Mouse (Mus musculus): ENCODE results near the gene Fibp. TPM values are rescaled to one million over a fixed set of nuclear protein-coding genes. Genes with fewer than 3 reads are reported as not detected.

The Fibp gene
- 101 and 120 TPM in 2 replicates for polyA plus RNA-seq (2014; fragmentation: Nextera tagmentation; extraction: Ambion mirVana)

DNA sequence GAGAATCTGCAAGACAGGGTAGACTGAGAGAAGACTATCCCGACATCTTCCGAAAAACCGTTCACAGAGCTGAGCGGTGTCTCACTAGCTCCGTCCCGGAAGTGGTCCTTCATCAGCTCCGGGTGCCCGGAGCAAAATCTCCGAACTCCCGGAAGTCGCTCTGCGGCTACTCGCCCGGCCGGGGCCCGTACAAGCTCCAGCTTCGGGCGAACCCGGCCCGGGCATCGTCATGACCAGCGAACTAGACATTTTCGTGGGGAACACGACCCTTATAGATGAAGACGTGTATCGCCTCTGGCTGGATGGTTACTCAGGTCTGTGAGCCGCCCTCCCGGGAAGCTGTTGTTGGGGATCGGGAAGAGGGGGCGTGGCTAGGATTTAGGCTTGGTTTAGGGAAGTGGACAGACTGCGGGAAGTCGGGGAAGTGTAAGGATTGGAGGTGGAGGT is at the start of gene Fibp:
TSS of gene Fibp (plus strand) at position 151 of the 447 bp plus-strand sequence.
- Histone ChIP-seq H3K9me3 (ENCODE audit: control insufficient read depth, low read length) (no peaks in the 10 kb centered on the region), H3K27me3 (ENCODE audit: control insufficient read depth, insufficient read depth, low read length) (no peaks in the 10 kb centered on the region), H3K4me1 (ENCODE audit: control insufficient read depth in 2 of 2, insufficient read depth in 2 of 2, low read length in 2 of 2) (peaks cover 11 to 30% of the 10 kb centered on the region in 2 experiments), H3K4me2 (ENCODE audit: low read length) (peak within 1 kb of the TSS; percentile 80), H3K36me3 (ENCODE audit: control insufficient read depth, insufficient read depth, low read length) (peaks cover 36% of the 10 kb centered on the region), H3K27ac (replicated peaks in 1 of 2; ENCODE audit: control insufficient read depth in 1 of 2, insufficient read depth in 1 of 2, low read depth in 2 of 2, low read length in 2 of 2) (peak within 1 kb of the TSS; percentile 64 to 70; a peak in 2 of 4 replicates), H3K9ac (ENCODE audit: low read length) (peak within 1 kb of the TSS; percentile 80), H3K4me3 (ENCODE audit: control insufficient read depth in 1 of 2, insufficient read depth in 1 of 2, low read depth in 1 of 2, low read length in 2 of 2) (peak within 1 kb of the TSS; percentile 75 to 85)
- ATAC-seq (ENCODE audit: insufficient number of reproducible peaks, insufficient read depth, low FRiP score, low read depth) = 0 out of 2 replicates have a peak, but pooled peaks have one; percentile 14
- WGBS = under 1% methylated on average over 32 of the region's 32 CpGs

GRCm38 (mm10) chr19:5410641-5411040 is 49.8 kb upstream of the Fibp start:
- H3K27ac ChIP-seq (replicated peaks in 1 of 2; ENCODE audit: control insufficient read depth in 1 of 2, insufficient read depth in 1 of 2, low read depth in 2 of 2, low read length in 2 of 2) = no peak overlapping the region
- H3K4me1 ChIP-seq (ENCODE audit: control insufficient read depth in 2 of 2, insufficient read depth in 2 of 2, low read length in 2 of 2) = peaks cover 15 to 23% of the 10 kb centered on the region in 2 experiments
- no peak for ATAC-seq (ENCODE audit: insufficient number of reproducible peaks, insufficient read depth, low FRiP score, low read depth)
- H3K36me3 ChIP-seq (ENCODE audit: control insufficient read depth, insufficient read depth, low read length) = no peaks in the 10 kb centered on the region
- 72% methylated on average over 5 of the region's 5 CpGs for WGBS
- no peak overlapping the region for H3K9ac ChIP-seq (ENCODE audit: low read length)
- H3K27me3 ChIP-seq (ENCODE audit: control insufficient read depth, insufficient read depth, low read length) = no peaks in the 10 kb centered on the region
- H3K4me2 ChIP-seq (ENCODE audit: low read length) = no peak overlapping the region
- H3K9me3 ChIP-seq (ENCODE audit: control insufficient read depth, low read length) = no peaks in the 10 kb centered on the region
- H3K4me3 ChIP-seq (ENCODE audit: control insufficient read depth in 1 of 2, insufficient read depth in 1 of 2, low read depth in 1 of 2, low read length in 2 of 2) = no peak overlapping the region

DNA sequence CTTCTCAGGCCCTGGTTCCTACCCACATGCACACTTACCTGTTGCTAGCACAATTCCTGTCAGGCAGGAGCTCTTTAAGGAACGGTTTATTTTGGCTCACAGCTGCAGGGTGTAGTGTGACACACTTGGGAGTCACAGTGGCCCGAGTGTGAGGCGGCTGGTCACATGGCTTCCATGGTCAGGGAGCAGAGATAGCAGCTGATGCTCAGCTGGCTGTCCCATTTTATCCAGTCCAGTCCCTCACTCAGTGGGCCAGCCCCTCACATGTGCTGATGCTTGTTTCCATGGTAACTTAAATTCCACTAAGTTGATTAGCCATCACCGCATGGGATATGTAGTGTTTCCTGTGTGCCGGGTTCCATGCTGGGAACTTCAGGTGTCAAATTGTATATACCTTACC is 48.5 kb upstream of the Fibp start:
- Histone ChIP-seq H3K4me2 (ENCODE audit: low read length) (no peak overlapping the region), H3K27ac (replicated peaks in 1 of 2; ENCODE audit: control insufficient read depth in 1 of 2, insufficient read depth in 1 of 2, low read depth in 2 of 2, low read length in 2 of 2) (no peak overlapping the region), H3K27me3 (ENCODE audit: control insufficient read depth, insufficient read depth, low read length) (no peaks in the 10 kb centered on the region), H3K4me1 (ENCODE audit: control insufficient read depth in 2 of 2, insufficient read depth in 2 of 2, low read length in 2 of 2) (peaks cover 12 to 19% of the 10 kb centered on the region in 2 experiments), H3K4me3 (ENCODE audit: control insufficient read depth in 1 of 2, insufficient read depth in 1 of 2, low read depth in 1 of 2, low read length in 2 of 2) (no peak overlapping the region), H3K9me3 (ENCODE audit: control insufficient read depth, low read length) (no peaks in the 10 kb centered on the region), H3K9ac (ENCODE audit: low read length) (no peak overlapping the region), H3K36me3 (ENCODE audit: control insufficient read depth, insufficient read depth, low read length) (no peaks in the 10 kb centered on the region)
- no peak for ATAC-seq (ENCODE audit: insufficient number of reproducible peaks, insufficient read depth, low FRiP score, low read depth)
- 48% methylated on average over 5 of the region's 5 CpGs for WGBS

GRCm38 (mm10) chr19:5413840-5414239 is 46.6 kb upstream of the Fibp start:
- Histone ChIP-seq H3K36me3 (ENCODE audit: control insufficient read depth, insufficient read depth, low read length) (peaks cover 16% of the 10 kb centered on the region; the same call in 1 of the 2 replicates), H3K4me1 (ENCODE audit: control insufficient read depth in 2 of 2, insufficient read depth in 2 of 2, low read length in 2 of 2) (peaks cover 4% of the 10 kb centered on the region in 2 experiments; a peak in 2 of 4 replicates), H3K9me3 (ENCODE audit: control insufficient read depth, low read length) (no peaks in the 10 kb centered on the region), H3K27me3 (ENCODE audit: control insufficient read depth, insufficient read depth, low read length) (no peaks in the 10 kb centered on the region), H3K4me2 (ENCODE audit: low read length) (no peak overlapping the region), H3K9ac (ENCODE audit: low read length) (no peak overlapping the region), H3K27ac (replicated peaks in 1 of 2; ENCODE audit: control insufficient read depth in 1 of 2, insufficient read depth in 1 of 2, low read depth in 2 of 2, low read length in 2 of 2) (no peak overlapping the region), H3K4me3 (ENCODE audit: control insufficient read depth in 1 of 2, insufficient read depth in 1 of 2, low read depth in 1 of 2, low read length in 2 of 2) (no peak overlapping the region)
- no peak for ATAC-seq (ENCODE audit: insufficient number of reproducible peaks, insufficient read depth, low FRiP score, low read depth)
- WGBS = 73% methylated on average over 4 of the region's 4 CpGs

DNA sequence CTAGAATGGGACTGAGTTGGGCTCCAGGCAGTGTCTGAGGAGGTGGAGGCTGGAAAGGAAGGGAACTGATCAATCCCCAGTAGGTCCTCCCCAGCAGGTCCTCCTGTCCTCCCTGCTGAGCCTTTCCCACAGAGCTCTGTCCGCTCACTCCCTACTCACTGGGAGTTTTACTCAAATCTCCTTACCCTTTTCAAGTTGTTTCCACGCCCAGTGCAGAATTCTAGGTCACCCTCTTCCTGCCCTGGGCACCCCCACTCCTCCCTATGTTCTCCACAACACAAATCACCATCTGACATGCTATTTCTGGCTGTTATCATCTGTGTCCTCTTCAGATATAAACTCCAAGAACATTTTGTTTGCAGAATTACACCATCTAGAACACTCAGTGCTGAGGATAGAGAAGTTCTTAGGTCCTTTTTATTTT is 45.9 kb upstream of the Fibp start:
- Histone ChIP-seq H3K4me2 (ENCODE audit: low read length) (no peak overlapping the region), H3K4me1 (ENCODE audit: control insufficient read depth in 2 of 2, insufficient read depth in 2 of 2, low read length in 2 of 2) (peaks cover 0 to 2% of the 10 kb centered on the region in 2 experiments; a peak in 1 of 4 replicates), H3K27me3 (ENCODE audit: control insufficient read depth, insufficient read depth, low read length) (no peaks in the 10 kb centered on the region), H3K9ac (ENCODE audit: low read length) (0 out of 2 replicates have a peak overlapping the region, but pooled peaks have one; percentile 19), H3K9me3 (ENCODE audit: control insufficient read depth, low read length) (no peaks in the 10 kb centered on the region), H3K36me3 (ENCODE audit: control insufficient read depth, insufficient read depth, low read length) (peaks cover 22% of the 10 kb centered on the region), H3K4me3 (ENCODE audit: control insufficient read depth in 1 of 2, insufficient read depth in 1 of 2, low read depth in 1 of 2, low read length in 2 of 2) (no peak overlapping the region), H3K27ac (replicated peaks in 1 of 2; ENCODE audit: control insufficient read depth in 1 of 2, insufficient read depth in 1 of 2, low read depth in 2 of 2, low read length in 2 of 2) (no peak overlapping the region)
- no peak for ATAC-seq (ENCODE audit: insufficient number of reproducible peaks, insufficient read depth, low FRiP score, low read depth)
- WGBS = 46% methylated on average over 2 of the region's 2 CpGs

GRCm38 (mm10) chr19:5418750-5419466 is 41.5 kb upstream of the Fibp start:
- H3K27me3 ChIP-seq (ENCODE audit: control insufficient read depth, insufficient read depth, low read length) = no peaks in the 10 kb centered on the region
- no peak overlapping the region for H3K9ac ChIP-seq (ENCODE audit: low read length)
- no peaks in the 10 kb centered on the region for H3K9me3 ChIP-seq (ENCODE audit: control insufficient read depth, low read length)
- H3K4me3 ChIP-seq (ENCODE audit: control insufficient read depth in 1 of 2, insufficient read depth in 1 of 2, low read depth in 1 of 2, low read length in 2 of 2) = no peak overlapping the region
- H3K4me1 ChIP-seq (ENCODE audit: control insufficient read depth in 2 of 2, insufficient read depth in 2 of 2, low read length in 2 of 2) = peaks cover 11 to 12% of the 10 kb centered on the region in 2 experiments
- H3K27ac ChIP-seq (replicated peaks in 1 of 2; ENCODE audit: control insufficient read depth in 1 of 2, insufficient read depth in 1 of 2, low read depth in 2 of 2, low read length in 2 of 2) = no peak overlapping the region
- H3K4me2 ChIP-seq (ENCODE audit: low read length) = no peak overlapping the region
- H3K36me3 ChIP-seq (ENCODE audit: control insufficient read depth, insufficient read depth, low read length) = peaks cover 59% of the 10 kb centered on the region
- WGBS = 90% methylated on average over 8 of the region's 8 CpGs
- no peak for ATAC-seq (ENCODE audit: insufficient number of reproducible peaks, insufficient read depth, low FRiP score, low read depth)

DNA sequence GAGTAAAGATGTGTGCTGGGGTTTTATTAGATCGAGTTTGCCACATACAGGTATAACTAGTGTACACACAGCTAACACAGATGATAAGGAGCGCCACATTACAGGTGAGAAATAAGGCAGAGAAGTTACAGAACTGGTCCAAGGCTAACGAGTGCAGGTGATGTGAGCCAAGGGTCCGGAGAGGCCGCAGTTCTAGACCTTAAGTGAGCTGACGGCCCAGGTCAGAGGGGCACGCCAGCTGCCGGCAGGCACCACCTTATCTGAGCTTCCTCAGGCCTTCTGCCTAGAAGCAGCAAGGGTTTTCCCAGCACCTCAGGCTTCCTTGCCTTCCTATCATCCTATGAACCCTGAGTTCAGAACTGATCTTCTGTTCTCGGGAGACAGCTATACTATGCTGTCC is 40.8 kb upstream of the Fibp start:
- H3K4me2 ChIP-seq (ENCODE audit: low read length) = no peak overlapping the region
- peaks cover 59% of the 10 kb centered on the region for H3K36me3 ChIP-seq (ENCODE audit: control insufficient read depth, insufficient read depth, low read length)
- no peak overlapping the region for H3K4me3 ChIP-seq (ENCODE audit: control insufficient read depth in 1 of 2, insufficient read depth in 1 of 2, low read depth in 1 of 2, low read length in 2 of 2)
- ATAC-seq (ENCODE audit: insufficient number of reproducible peaks, insufficient read depth, low FRiP score, low read depth) = no peak
- 81% methylated on average over 9 of the region's 9 CpGs for WGBS
- H3K27ac ChIP-seq (replicated peaks in 1 of 2; ENCODE audit: control insufficient read depth in 1 of 2, insufficient read depth in 1 of 2, low read depth in 2 of 2, low read length in 2 of 2) = no peak overlapping the region
- H3K27me3 ChIP-seq (ENCODE audit: control insufficient read depth, insufficient read depth, low read length) = no peaks in the 10 kb centered on the region
- no peaks in the 10 kb centered on the region for H3K9me3 ChIP-seq (ENCODE audit: control insufficient read depth, low read length)
- no peak overlapping the region for H3K9ac ChIP-seq (ENCODE audit: low read length)
- peaks cover 10 to 12% of the 10 kb centered on the region in 2 experiments for H3K4me1 ChIP-seq (ENCODE audit: control insufficient read depth in 2 of 2, insufficient read depth in 2 of 2, low read length in 2 of 2)

All from heart, embryonic 14.5 days (tissue).